Mouse (Mus musculus) skeletal muscle tissue, adult 2 months (tissue): ENCODE data around the gene Fbxl16.

Experiments
- DNase-seq: peaks from one replicate; pipeline ENCODE4 v3.0.0-alpha.2; 2012; ENCODE audit warnings: low read depth, low spot score

Fbxl16 gene

DNA sequence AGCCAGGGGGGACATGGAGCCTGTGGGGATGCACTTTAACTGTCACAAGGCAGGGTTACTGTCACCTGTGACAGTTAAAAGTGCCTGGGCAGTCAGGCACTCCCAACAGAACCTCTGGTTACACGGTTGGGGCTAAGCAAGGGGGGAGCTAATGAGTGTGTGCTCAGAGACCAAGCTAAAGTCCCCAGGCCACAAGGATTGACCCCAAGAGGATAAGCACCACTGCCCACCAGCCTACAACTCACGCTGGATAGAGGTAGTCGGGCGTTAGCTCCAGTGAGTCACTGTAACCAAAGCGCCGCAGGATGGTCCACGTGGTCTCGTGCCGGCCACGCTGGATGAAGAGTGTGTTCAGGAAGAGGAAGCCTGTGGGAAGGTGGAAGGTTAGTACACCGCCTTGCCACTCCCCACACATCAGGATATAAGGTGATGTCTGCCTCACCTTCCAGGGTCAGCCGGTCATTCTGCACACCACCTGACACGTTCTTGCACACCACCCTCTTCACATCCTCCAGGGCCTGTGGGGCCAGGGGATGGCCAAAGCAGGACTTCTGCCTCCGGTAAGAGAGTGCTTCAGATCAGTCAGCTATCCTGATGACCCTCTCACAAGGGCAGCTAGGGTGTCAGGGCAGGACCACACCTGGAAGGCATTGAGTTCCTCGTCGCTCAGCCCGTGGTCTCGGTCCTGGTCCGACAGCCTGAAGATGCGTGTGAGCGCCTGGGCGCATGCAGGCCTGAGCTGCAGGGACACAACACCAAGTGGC is 32.4 kb downstream of the Fbxl16 start, which contains the start of gene Gm20683:
Gene Gm20683, minus strand, starts transcription at position 647 of the 764 bp plus-strand sequence.
- no peak for DNase-seq

DNA sequence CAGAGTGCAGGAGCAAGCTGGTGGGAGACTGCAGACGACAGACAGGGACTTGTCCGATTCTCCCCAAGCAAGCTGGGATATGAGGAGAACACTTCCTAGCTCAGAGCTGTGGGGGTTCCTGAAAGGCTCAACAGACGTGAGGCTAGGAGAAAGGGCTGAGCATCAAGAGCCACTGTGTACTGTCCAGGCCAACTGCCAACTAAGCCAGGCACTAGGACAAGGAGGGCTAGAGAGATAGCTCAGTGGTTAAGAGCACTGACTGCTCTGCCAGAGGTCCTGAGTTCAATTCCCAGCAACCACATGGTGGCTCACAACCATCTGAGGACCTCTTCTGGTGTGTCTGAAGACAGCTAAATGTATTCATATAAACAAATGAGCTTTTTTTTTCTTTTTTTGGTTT is 33.6 kb downstream of the Fbxl16 start:
- DNase-seq = no peak

GRCm38 (mm10) chr17:25843122-25843521 is 34.2 kb downstream of the Fbxl16 start:
- no peak for DNase-seq

- DNase-seq = no peak
Observed at GRCm38 (mm10) chr17:25843636-25844395, 34.9 kb downstream of the Fbxl16 start.

DNA sequence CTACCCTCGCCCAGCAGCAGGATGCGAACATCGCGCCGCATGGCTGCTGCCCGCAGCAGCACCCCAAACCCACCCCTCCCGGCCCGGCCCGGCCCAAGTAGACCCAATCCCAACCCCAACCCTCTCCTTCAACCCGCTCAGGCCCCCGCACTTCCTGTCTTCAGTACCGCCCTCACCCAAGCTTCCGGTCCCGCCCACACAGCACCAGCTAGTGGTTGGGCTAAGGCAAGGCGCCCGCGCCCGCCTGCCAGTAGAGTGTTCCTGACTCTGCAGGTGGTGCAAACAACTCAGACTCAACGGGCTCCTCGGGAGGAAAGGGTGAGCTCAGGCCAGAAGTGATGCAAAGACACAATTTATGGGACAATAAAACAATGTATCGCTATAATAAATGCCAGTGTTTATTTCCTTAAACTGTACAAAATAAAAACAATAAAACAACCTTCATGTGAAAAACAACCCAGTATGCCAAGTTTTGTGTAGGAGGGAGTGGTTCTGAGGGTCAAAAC is 35.6 kb downstream of the Fbxl16 start, which contains the start of gene Rhot2:
Gene Rhot2, minus strand, starts transcription at position 456 of the 506 bp plus-strand sequence.
- DNase-seq = peak; percentile 91

DNA sequence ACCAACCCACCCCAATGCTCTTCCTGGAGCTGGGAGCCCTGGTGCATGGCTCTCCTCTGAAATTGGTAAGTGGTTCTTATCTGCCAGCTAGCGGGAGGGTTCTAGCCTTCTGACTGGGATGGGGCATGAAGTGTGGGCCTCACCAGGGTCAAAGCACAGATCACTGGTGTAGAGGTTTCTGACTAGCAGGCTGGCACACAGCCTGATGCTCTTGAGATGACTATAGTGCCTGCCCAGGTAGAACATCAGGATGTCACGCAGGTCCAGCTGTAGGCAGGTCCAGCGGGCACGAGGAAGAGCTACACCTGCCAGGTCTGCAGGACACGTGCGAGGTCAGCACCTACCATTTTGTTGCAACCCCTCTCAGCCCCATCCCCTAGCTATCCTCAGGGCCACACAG is 51.3 kb downstream of the Fbxl16 start:
- no peak for DNase-seq

GRCm38 (mm10) chr17:25860832-25861703 is 52.2 kb downstream of the Fbxl16 start, which contains the start of gene Wdr90:
TSS of gene Wdr90 (minus strand) at chr17:25861501.
- DNase-seq = peak; percentile 88

DNA sequence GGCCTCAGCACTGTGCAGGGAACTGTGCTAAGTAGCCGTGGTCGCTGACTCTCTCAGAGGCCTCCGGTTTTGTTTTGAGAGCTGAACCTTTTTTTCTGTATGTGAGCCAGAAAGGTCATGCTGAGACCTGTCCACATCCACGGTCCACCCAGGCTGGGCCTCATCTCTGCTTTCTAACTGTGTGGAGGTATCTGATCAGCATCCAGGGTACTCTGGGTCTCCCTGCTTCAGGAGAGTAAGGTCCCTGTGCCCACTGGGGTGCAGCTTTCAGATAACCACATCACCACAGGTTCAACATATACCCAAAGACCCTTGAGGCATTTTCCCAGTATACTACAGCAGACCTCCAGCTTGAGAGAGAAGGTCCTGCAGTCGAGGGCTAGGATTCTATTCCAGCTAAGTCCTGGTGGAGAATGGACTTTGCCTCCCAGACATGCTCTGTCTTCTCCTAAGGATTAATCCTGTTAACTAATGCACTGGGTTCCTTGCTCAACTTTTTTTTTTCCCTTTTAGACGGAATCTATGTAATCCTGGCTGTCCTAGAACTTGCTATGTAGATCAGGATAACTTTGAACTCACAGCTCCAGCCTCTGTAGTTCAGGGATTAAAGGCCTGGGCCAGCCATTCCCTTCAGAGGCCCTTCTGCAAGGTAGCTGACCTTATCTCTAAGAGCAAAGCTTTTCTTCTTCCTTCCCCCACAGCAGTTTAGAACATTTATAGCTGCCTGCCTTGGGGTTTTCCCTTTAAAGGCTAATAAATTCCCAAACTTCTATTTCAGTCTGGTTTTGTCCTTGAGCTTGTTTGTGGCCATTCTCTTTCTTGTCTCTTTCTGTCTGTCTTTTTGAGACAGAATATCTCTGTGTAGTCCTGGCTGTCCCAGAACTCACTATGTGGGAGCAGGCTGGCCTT is 53.1 kb downstream of the Fbxl16 start:
- no peak for DNase-seq

DNA sequence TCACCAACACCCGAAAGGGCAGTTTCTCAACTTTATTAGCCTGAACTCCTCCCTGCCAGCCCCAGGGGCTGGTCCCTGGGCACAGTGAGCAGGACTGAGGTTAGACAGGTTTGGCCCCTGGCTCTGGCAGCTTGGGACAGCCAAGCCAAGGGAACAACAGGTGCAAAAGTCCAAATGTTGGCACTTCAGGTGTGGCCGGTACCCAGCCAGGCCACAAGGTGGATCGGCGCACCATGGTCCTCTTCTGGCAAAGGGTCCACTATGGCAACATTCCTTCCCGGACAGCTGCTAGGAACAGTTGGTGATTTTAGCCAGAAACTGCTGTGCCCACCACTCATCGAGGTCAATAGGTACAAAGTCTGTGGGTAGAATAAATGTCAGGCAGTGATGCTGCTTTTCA is 54.8 kb downstream of the Fbxl16 start:
- no peak for DNase-seq

GRCm38 (mm10) chr17:25864311-25864710 is 55.4 kb downstream of the Fbxl16 start:
- DNase-seq = no peak

DNA sequence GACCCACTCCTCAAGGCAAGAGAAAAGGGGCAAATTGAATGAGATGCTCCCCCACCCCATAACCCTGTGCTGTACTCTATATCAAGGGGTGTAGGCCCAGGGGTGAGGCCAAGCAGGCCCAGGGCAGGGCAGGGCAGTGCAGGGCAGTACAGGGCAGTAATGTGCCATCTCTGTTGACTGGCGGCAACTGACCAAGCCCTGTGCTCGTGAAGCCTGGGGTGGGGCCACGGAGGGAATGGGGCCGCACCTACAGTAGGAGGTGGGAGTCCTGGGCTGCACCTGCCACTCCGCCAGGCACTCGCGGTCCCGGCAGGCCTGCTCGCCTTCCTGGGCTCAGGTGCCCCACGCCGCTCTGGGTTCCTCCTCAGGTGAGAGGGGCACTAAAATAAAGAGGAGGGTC is 56.4 kb downstream of the Fbxl16 start:
- no peak for DNase-seq

DNA sequence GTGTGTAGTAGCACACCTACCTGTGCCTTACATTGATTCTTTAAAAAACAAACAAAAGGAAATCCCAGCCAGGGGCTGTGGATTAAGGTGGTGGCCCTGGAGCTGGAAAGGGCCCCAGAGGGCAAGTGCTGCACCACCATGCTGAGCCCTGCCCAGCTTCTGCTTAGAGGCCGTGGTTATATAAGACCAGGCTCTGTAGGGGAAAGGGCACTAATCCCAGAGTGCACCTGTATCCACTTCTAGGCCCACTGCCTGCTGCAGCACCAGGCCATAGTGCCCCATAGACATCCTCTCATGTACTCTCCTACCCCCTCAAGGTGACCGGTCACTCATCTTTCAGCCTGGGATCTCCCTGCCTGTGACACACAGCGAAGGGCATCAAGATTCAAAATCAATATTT is 57.3 kb downstream of the Fbxl16 start:
- DNase-seq = peak; percentile 58

DNA sequence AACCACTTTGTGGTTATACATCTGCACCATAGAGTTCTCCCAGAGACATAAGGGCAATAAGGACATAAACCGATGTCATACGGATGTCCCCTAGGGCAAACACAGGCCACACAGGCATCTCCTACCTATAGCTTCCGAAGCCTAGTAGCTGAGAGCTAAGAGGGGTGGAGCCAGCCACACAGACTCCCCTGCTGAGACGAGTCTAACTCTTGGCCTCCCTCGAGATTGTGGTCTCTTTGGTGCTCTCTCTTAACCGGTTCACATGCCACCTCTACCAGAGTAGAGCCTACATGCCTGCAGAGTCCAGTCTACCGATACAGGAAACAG is 58.6 kb downstream of the Fbxl16 start:
- no peak for DNase-seq

DNA sequence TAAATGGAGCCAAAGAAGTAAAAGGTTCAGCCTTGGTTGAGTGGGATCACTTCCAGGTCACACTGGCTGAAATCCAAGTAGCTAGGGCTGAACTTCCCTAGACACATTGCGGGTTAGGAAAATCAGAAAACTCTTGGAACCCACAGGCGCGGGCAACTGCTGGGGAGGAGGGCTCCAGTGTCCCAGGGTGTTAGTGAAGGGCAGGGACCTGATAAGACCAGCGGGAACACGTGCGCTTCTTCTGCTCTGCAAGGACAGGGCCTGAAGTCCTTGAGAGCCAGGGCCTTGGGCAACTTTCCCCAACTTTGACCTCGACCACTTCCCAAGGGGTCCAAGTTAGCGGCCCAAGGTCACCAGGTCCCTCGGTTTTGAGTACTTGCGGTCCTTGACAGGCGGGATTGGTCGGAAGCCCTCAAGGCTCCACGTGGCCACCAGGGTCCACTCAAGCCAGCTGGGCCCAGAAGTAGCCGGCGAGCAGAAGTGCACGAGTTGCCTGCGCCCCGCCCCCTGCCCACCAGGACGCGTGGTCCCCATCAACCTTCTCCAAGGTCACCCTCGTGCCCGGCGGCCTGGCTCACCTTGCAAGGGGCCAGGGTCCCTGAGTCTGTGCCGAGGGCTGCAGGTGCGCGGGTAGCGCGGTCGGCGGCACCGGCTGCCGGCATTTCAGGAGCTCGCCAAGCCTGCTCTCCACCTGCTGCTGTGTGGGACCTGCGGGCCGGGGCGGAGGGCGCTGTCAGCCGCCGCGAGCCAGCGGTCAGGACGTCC is 59.1 kb downstream of the Fbxl16 start:
- DNase-seq = peak; percentile 62

DNA sequence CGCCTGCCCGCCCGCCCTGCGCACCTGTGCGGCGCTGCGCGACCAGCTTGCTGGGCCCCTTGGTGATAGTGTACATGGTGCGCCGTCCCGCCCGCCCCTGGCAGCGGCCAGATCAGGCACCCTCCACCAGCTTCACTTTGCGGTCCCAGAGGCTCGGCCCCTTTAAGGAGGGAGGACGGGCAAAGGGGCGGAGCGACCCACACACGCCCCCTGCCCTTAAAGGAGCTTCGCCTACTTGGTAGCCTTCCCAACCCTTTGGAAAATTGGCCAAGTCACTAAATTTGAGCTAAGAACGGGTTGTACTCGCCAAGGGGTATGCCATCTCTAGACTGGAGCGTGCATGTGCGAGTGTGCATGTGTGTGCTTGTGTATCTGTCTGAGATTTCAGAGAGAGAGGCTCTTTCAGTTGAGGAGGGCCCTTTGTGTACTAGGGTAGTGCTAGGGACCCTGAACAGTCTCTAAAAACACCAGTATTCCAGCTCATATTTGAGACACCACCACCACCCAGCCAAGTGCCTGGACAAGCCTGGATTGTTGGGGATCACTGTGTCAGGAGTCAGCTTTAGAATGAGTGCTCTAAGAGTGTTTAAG is 59.8 kb downstream of the Fbxl16 start, which contains the start of gene Mcrip2:
Gene Mcrip2, minus strand, starts transcription at position 164 of the 591 bp plus-strand sequence.
- peak; percentile 89 for DNase-seq

DNA sequence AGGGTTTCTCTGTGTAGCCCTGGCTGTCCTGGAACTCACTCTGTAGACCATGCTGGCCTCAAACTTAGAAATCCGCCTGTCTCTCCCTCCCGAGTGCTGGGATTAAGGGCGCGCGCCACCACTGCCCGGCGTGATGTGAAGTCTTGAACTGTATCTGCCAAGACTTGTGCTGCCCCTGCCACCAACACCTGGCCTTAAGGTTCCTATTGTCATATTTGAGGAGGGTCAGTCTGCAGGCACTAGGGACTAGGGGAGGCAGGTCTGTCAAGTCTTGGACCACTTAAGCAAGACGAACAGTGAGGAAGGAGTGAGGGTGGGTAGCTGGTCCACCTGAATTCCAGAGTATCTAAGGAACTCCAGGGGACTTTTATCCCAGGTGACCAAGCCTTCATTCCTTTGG is 60.6 kb downstream of the Fbxl16 start:
- no peak for DNase-seq

- no peak for DNase-seq
Observed at GRCm38 (mm10) chr17:25869954-25870353, 61.1 kb downstream of the Fbxl16 start.
